Mouse (Mus musculus) lung, embryonic 15.5 days (tissue): ENCODE measurements at regions not wholly inside any gene's neighbourhood (a gene's known extent, or its start where the extent isn't known, plus 50 kb on each side); places are given as distances from the start of the nearest gene placed in this dataset.

ENCODE experiments used
- ATAC-seq: fragments of 200-750 bp; cut with Nextera tagmentation; 2 replicates; pipeline ENCODE4 v1.8.0; 2017; ENCODE audit warnings: moderate number of reproducible peaks, borderline replicate concordance; ENCODE audit not compliant: low FRiP score, low TSS enrichment; ENCODE audit errors: extremely low read depth
- H3K27ac ChIP-seq: fragments of 300-500 bp; sonication (generic); 2 replicates; pipeline ENCODE4 v1.5.1; 2015; ENCODE audit warnings: moderate library complexity, mild to moderate bottlenecking, inconsistent platforms
- H3K27me3 ChIP-seq: fragments of 300-500 bp; sonication (generic); 2 replicates; pipeline ENCODE4 v1.6.1; 2015; ENCODE audit warnings: inconsistent platforms
- H3K36me3 ChIP-seq: fragments of 300-500 bp; sonication (generic); 2 replicates; pipeline ENCODE4 v1.6.1; 2015; ENCODE audit warnings: inconsistent platforms
- H3K4me1 ChIP-seq: fragments of 300-500 bp; sonication (generic); 2 replicates; pipeline ENCODE4 v1.6.1; 2015; ENCODE audit warnings: inconsistent platforms
- H3K4me2 ChIP-seq: fragments of 300-500 bp; sonication (generic); 2 replicates; pipeline ENCODE4 v1.6.1; 2015; ENCODE audit warnings: inconsistent platforms, mild to moderate bottlenecking, moderate library complexity
- H3K4me3 ChIP-seq: fragments of 300-500 bp; sonication (generic); 2 replicates; pipeline ENCODE4 v1.5.1; 2015; ENCODE audit warnings: mild to moderate bottlenecking, inconsistent platforms
- H3K9ac ChIP-seq: fragments of 300-500 bp; sonication (generic); 2 replicates; pipeline ENCODE4 v1.6.1; 2015; ENCODE audit warnings: inconsistent platforms
- H3K9me3 ChIP-seq: fragments of 300-500 bp; sonication (generic); 2 replicates; pipeline ENCODE4 v1.6.1; 2016; ENCODE audit warnings: inconsistent platforms
- WGBS: fragments of 180-500 bp; shearing (Covaris S2); methylation state at CpG from one replicate; pipeline ENCODE4 v1.1.7; 2015; 5-methylcytosine and 5-hydroxymethylcytosine counted together

DNA sequence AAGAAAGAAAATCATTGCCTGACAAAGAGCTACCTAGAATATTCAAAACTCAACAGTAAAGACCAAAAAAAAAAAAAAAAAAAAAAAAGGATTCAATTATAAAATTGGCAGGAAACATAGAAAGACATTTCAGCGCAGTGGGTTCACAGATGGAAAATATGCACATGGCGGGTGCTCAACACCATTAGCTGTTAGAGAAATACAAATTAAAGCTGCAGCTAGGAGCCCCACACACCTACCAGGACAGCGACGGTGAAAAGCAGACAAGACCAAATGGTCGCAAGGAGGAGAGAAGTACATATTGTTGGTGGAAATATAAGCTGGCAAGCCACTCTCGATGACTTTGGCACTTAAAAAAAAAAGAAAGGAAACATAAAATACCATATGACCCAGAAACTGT, 183.6 kb upstream of the Rad23b start:
- no peaks in the 10 kb centered on the region for H3K9me3 ChIP-seq
- WGBS: 82% methylated on average over 6 of the region's 6 CpGs
- H3K9ac ChIP-seq: no peak overlapping the region
- H3K36me3 ChIP-seq: no peaks in the 10 kb centered on the region
- no peak overlapping the region for H3K4me3 ChIP-seq
- H3K27me3 ChIP-seq: no peaks in the 10 kb centered on the region
- H3K4me2 ChIP-seq: no peak overlapping the region
- ATAC-seq: no peak
- H3K4me1 ChIP-seq: peaks cover 6% of the 10 kb centered on the region
- H3K27ac ChIP-seq: no peak overlapping the region

DNA sequence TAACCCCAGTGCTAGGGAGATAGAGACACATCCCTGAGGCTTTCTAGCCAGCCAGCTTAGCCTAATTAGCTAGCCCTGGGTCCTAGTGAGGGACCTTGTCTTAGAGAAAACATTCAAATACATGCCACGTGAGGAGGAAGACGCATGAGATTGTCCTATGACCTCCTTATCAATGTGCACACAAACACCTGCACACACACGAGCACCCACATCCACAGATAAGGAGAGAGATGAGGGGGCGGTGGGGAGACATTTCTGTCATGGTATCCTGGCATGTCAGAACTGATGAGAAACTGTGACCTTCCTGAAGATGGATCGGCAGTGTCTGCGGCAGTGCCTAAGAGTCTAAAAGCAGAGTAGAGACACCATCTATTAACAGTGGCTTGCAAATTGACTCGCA, 180.8 kb upstream of the Rad23b start:
- H3K4me1 ChIP-seq: peaks cover 6% of the 10 kb centered on the region
- H3K4me3 ChIP-seq: no peak overlapping the region
- ATAC-seq: no peak
- H3K36me3 ChIP-seq: no peaks in the 10 kb centered on the region
- H3K27ac ChIP-seq: no peak overlapping the region
- H3K9me3 ChIP-seq: no peaks in the 10 kb centered on the region
- no peaks in the 10 kb centered on the region for H3K27me3 ChIP-seq
- H3K9ac ChIP-seq: no peak overlapping the region
- H3K4me2 ChIP-seq: no peak overlapping the region
- 16% methylated on average over 7 of the region's 7 CpGs for WGBS

DNA sequence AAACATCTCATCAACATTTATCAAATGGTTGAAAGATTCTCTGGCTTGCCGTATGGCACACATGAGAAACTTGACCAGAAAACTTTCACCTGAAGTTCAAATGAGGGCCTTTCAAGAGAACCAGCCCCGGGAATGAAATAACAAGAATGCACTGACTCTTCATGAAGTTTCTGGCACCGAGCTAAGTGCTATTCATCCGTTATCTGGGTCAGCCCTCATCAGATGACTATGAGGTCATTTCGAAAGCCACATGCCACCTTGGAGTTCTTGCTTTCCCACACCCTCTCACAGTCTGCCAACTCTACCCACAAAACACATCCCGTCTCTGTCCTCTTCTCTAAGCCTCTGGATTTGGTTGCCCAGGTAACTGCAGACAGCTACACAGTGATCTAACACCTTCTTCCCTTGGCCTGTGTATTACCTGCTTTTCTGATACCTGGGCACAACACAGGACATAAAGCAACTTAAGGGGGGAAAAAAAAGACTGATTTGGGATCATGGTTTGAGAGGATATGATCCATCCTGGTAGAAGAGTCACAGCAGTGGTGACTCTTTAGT, 177.4 kb upstream of the Rad23b start:
- H3K9ac ChIP-seq: no peak overlapping the region
- no peak overlapping the region for H3K27ac ChIP-seq
- no peak overlapping the region for H3K4me3 ChIP-seq
- ATAC-seq: no peak
- no peaks in the 10 kb centered on the region for H3K9me3 ChIP-seq
- peaks cover 6% of the 10 kb centered on the region for H3K4me1 ChIP-seq
- 45% methylated on average over 6 of the region's 6 CpGs for WGBS
- H3K36me3 ChIP-seq: no peaks in the 10 kb centered on the region
- no peak overlapping the region for H3K4me2 ChIP-seq
- H3K27me3 ChIP-seq: no peaks in the 10 kb centered on the region

DNA sequence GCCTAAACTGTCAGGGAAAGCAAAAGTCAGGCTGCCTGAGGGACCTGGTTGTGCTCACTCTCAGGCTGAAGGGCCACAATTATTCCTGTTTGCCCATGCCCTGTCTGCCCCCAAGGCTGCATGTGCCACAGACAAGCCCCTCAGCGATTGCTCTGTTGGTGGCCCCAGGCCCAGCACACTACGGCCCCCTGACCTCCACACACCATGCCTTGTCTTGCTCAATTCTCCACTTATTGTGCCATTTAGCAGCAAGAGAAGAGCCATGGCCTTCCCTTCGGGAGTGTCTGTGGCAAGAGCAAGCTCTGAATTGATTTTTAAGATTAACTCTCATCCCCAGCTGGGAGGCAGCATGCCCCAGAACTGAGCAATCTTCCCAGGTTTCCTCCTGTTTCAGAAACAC, 173.8 kb upstream of the Rad23b start:
- no peaks in the 10 kb centered on the region for H3K36me3 ChIP-seq
- no peak overlapping the region for H3K27ac ChIP-seq
- H3K9ac ChIP-seq: no peak overlapping the region
- no peak overlapping the region for H3K4me2 ChIP-seq
- no peaks in the 10 kb centered on the region for H3K27me3 ChIP-seq
- ATAC-seq: no peak
- peaks cover 3% of the 10 kb centered on the region for H3K4me1 ChIP-seq
- H3K9me3 ChIP-seq: no peaks in the 10 kb centered on the region
- H3K4me3 ChIP-seq: no peak overlapping the region
- WGBS: 61% methylated on average over 3 of the region's 3 CpGs

DNA sequence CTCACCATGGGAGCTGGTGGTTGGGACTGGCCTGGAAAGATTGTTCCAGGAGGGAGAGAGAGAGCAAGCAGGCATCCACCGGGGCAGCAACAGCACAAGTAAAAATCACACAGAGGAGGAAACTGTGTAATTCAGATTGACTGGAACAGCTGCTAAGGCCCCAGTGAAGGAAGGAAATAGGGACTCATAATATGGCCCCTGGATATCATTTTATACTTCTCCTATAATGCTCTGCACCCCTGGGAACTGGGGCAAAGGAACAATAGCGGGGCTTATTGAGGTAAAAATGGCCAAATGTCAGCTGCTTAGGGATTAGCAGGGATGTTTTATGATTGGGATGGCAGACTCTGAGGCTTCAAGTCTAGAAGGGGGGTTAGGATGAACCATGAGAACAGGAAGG, 170.4 kb upstream of the Rad23b start:
- ATAC-seq: no peak
- Histone ChIP-seq H3K4me2 (no peak overlapping the region), H3K4me1 (no peaks in the 10 kb centered on the region), H3K27ac (no peak overlapping the region), H3K36me3 (no peaks in the 10 kb centered on the region), H3K4me3 (no peak overlapping the region), H3K9me3 (no peaks in the 10 kb centered on the region), H3K9ac (no peak overlapping the region), H3K27me3 (no peaks in the 10 kb centered on the region)
- 82% methylated on average over 2 of the region's 2 CpGs for WGBS

DNA sequence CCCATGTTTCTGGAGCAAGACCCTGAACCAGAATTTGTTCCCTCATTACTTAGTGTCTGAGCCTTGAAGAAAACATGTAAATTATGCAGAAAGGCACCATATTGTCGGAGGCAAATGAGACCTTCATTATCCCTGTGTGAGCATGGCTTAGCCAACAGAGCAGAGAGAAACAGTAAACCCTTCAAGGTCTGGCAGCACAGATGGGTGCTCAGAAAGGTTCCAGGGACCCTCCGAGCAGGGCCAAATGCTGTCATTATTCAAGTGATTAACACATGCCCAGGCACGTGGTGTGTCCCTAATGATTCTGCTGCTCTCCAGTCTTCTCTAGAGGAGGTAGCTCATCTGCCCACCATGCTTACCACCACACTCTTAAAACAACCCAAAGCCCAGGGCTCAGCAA, 166.3 kb upstream of the Rad23b start:
- Histone ChIP-seq H3K27ac (no peak overlapping the region), H3K36me3 (no peaks in the 10 kb centered on the region), H3K4me1 (no peaks in the 10 kb centered on the region), H3K4me3 (no peak overlapping the region), H3K9ac (no peak overlapping the region), H3K4me2 (no peak overlapping the region), H3K9me3 (no peaks in the 10 kb centered on the region), H3K27me3 (no peaks in the 10 kb centered on the region)
- no peak for ATAC-seq
- 67% methylated on average over 3 of the region's 3 CpGs for WGBS

DNA sequence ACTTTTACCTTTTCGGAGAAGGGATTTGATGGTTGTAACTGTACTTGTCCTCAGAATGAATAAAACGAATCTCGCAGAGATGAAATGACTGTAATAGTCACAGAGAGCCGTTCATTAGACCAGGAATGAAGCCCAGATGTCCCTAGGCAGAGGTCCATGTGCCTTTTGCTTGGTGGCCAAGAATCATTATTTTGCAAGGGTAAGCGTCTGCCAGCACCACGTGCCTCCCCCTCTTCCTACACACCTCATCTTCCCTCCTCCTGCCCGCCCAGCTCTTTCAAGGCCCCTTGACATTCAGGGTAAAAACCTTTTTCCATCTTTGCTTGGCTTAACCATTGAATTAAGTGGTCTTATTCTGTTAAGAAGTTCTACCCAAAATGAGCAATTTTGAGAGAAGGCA, 161.1 kb upstream of the Rad23b start:
- H3K36me3 ChIP-seq: no peaks in the 10 kb centered on the region
- WGBS: 65% methylated on average over 7 of the region's 7 CpGs
- no peaks in the 10 kb centered on the region for H3K9me3 ChIP-seq

DNA sequence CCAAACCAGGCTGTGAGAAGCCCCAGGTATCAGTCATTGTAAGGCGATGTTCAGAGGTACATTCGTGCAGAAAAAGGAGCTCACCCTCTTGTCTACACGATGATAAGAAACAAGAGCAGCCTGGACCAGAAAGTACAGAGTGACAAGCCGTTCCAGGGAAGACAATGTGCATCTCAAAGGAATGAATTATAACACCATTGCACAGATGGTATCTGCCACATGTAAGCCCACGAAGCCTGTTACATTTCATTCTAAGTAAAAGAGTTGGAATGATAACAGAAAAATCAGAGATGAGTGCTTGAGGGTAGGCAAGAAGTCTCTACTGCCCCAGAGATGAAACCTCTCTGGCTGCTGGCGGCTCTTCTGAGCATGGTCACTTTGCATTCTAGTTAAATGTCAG, 159.3 kb upstream of the Rad23b start:
- 70% methylated on average over 6 of the region's 6 CpGs for WGBS
- H3K27ac ChIP-seq: no peak overlapping the region
- H3K36me3 ChIP-seq: no peaks in the 10 kb centered on the region
- no peak for ATAC-seq
- no peak overlapping the region for H3K4me2 ChIP-seq
- H3K9ac ChIP-seq: no peak overlapping the region
- H3K27me3 ChIP-seq: no peaks in the 10 kb centered on the region
- H3K4me1 ChIP-seq: no peaks in the 10 kb centered on the region
- H3K4me3 ChIP-seq: no peak overlapping the region
- H3K9me3 ChIP-seq: no peaks in the 10 kb centered on the region

More for the DNA sequence above, 161.1 kb upstream of the Rad23b start:
- no peak for ATAC-seq
- H3K4me1 ChIP-seq: no peaks in the 10 kb centered on the region
- no peaks in the 10 kb centered on the region for H3K27me3 ChIP-seq
- no peak overlapping the region for H3K9ac ChIP-seq
- no peak overlapping the region for H3K27ac ChIP-seq
- H3K4me3 ChIP-seq: no peak overlapping the region
- no peak overlapping the region for H3K4me2 ChIP-seq

DNA sequence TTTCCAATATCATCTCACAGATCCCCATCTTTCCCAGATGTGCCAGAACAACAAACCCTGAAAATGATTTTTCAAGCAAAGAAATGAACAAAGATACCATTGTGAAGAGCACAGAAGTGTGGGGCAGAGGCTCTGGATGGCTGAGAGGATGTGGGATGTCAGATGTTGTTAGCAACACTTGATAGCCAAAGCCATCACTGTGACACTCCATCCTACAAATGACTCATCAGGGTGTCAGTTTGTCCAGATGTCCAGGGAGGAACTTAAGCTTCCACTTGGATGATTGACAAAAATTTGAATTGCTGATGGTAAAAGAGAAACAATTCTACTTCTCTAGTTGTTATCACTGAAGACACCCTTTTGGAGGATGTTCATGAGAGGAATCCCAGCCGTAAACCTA, 155.8 kb upstream of the Rad23b start:
- H3K27ac ChIP-seq: no peak overlapping the region
- no peaks in the 10 kb centered on the region for H3K4me1 ChIP-seq
- 58% methylated on average over 1 of the region's 1 CpGs for WGBS
- H3K9me3 ChIP-seq: no peaks in the 10 kb centered on the region
- ATAC-seq: no peak
- H3K4me2 ChIP-seq: no peak overlapping the region
- no peaks in the 10 kb centered on the region for H3K27me3 ChIP-seq
- no peak overlapping the region for H3K4me3 ChIP-seq
- H3K36me3 ChIP-seq: no peaks in the 10 kb centered on the region
- H3K9ac ChIP-seq: no peak overlapping the region

DNA sequence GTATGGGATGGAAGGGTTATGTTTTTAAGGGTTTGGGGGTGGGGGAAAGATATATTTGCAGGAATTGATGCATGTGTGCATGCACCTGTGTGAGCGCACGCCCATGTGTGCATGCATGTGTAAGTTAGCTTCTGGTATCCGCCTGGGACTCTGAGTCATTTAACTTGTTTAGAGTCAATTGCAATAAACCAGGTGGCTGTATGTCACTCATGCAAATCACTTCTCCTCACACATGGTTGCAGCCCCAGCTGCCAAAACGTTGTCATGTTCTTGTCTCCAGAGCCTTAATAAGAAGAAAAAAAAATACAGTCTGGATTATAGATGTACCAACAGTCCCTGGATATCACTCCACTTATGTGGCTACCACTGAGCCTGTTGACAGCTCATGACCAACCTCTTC, 155.3 kb upstream of the Rad23b start:
- Histone ChIP-seq H3K4me1 (no peaks in the 10 kb centered on the region), H3K27ac (no peak overlapping the region), H3K9me3 (no peaks in the 10 kb centered on the region), H3K9ac (no peak overlapping the region), H3K4me2 (no peak overlapping the region), H3K4me3 (no peak overlapping the region), H3K27me3 (no peaks in the 10 kb centered on the region), H3K36me3 (no peaks in the 10 kb centered on the region)
- WGBS: 80% methylated on average over 4 of the region's 4 CpGs
- ATAC-seq: no peak

DNA sequence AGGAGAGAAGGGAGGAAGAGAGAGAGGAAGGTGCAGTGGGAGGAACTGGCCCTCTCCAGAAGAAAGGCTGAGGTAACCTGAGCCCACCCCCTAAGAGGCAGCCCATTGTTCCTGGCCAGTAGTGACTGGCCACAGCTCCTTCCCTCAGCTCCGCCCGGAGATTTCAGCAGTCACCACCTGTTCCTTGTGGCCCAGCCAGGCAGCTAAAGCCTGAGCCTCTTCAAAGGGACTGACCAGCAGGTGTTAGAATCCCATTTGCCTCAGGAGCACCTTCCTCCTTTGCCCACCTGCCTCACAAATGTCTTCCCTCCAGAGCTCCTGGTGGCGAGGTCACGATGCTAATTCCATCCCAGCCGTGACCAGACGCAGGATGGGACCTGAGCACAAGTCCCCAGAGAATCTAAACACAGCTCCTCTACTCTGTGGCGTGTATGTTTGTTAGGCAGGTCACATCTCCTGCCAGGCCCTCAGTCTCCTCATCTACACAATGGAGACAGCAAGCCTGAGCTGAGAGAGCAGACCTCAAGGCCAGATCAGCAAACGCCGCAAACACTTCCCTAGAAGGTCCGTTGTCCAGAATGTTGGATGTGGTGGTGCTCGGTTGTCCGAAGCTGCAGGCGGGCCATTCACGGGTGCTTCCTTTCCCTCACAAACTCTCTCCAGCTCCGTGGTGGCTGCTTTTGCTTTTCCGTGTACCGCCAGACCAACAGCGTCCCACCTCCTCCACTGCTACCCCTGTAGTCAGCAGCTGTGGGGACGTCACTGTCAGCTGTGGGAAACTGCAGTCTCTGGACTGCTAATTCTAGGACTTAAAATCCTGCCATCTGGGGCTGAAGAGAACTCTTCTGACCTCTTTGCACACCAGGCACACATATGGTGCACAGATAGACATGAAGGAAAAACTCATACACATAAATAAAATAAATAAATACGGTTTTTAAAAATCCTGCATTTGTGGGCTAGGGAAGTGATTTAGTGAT, 145.8 kb upstream of the Rad23b start:
- Histone ChIP-seq H3K36me3 (no peaks in the 10 kb centered on the region), H3K9me3 (no peaks in the 10 kb centered on the region), H3K27ac (no peak overlapping the region), H3K4me3 (no peak overlapping the region), H3K27me3 (no peaks in the 10 kb centered on the region), H3K4me2 (no peak overlapping the region), H3K9ac (no peak overlapping the region), H3K4me1 (no peaks in the 10 kb centered on the region)
- WGBS: 44% methylated on average over 20 of the region's 20 CpGs
- 0 out of 2 replicates have a peak, but pooled peaks have one; percentile 42 for ATAC-seq

DNA sequence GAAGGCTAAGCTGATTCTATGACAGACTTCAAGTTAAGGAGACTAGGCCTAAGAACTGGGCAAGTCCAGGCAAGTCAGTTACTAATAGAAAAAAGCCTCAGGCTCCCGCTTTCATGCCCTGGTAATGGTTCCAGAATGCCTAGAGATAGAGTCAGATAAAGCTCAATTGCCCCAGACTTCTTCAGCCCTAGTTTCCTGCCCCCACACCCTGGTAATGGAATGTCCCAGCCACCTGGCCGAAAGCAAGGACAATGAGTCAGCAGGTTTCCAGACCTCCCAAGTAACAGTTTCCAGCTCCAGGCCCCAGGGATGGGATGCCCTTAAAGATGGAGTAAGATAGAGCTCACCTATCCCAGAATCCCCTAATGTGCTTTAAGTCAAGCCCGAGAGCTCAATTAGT, 143.6 kb upstream of the Rad23b start:
- Histone ChIP-seq H3K4me2 (no peak overlapping the region), H3K9me3 (no peaks in the 10 kb centered on the region), H3K4me1 (no peaks in the 10 kb centered on the region), H3K9ac (no peak overlapping the region), H3K36me3 (no peaks in the 10 kb centered on the region), H3K27ac (no peak overlapping the region), H3K4me3 (no peak overlapping the region), H3K27me3 (no peaks in the 10 kb centered on the region)
- ATAC-seq: no peak
- 88% methylated on average over 3 of the region's 3 CpGs for WGBS
